ENCODE assay signal across 1 mouse cellular context in genomic region chr3:95027701-95028100, GRCm38 (mm10).
TF ChIP-seq lines count a peak whose summit lies in the region.

No protein-coding gene starts in this region.

TF ChIP-seq in CH12.LX, 34 proteins besides CTCF, POLR2A, EP300 and RAD21 (continued from another document):
- TF ChIP-seq POLR2AphosphoS2 (IDR thresholded peaks at IDR 0.05; ENCODE audit: low read depth, low read length) (no peak), ZC3H11A (IDR thresholded peaks at IDR 0.05; ENCODE audit: low read depth, low read length) (no peak), SIN3A (IDR thresholded peaks at IDR 0.05; ENCODE audit: low read length) (no peak), KAT2A (IDR thresholded peaks at IDR 0.05; ENCODE audit: insufficient replicate concordance, low read length) (no peak), ZMIZ1 (IDR thresholded peaks at IDR 0.05; ENCODE audit: low read depth, low read length) (no peak), HCFC1 (IDR thresholded peaks at IDR 0.05; ENCODE audit: low read depth, low read length) (no peak), ZKSCAN1 (IDR thresholded peaks at IDR 0.05; ENCODE audit: borderline replicate concordance, low read depth, low read length) (no peak), NRF1 (IDR thresholded peaks at IDR 0.05; ENCODE audit: low read depth, low read length) (no peak)
